Mouse (Mus musculus) right cerebral cortex, adult 18-20 months (tissue): ENCODE data around the gene Shank2.

Source experiments
- DNase-seq: peaks from one replicate; pipeline ENCODE4 v3.0.0; 2022; ENCODE audit warnings: mixed read lengths

Shank2 gene

DNA sequence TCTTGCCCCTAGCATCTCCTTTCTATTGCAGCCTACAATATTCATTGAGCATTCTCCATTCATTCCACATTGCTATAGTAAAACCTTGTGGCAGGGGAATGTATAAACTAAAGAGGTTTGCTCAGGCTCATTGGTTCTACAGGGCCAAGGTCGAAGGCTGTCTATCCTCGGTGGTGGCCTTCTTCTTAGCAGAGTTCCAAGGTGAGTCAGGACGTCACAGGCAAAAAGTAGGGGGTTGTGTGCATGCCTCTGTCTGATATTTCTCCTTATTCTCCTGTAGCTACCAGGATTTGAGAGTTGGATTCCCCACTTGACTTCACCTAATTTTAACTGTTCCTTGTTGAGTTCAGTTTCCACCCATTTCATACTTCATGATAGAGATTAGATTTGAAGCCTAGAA, 29.9 kb downstream of the Shank2 start:
- no peak for DNase-seq

GRCm38 (mm10) chr7:144037541-144037940, 35.8 kb downstream of the Shank2 start:
- no peak for DNase-seq

DNA sequence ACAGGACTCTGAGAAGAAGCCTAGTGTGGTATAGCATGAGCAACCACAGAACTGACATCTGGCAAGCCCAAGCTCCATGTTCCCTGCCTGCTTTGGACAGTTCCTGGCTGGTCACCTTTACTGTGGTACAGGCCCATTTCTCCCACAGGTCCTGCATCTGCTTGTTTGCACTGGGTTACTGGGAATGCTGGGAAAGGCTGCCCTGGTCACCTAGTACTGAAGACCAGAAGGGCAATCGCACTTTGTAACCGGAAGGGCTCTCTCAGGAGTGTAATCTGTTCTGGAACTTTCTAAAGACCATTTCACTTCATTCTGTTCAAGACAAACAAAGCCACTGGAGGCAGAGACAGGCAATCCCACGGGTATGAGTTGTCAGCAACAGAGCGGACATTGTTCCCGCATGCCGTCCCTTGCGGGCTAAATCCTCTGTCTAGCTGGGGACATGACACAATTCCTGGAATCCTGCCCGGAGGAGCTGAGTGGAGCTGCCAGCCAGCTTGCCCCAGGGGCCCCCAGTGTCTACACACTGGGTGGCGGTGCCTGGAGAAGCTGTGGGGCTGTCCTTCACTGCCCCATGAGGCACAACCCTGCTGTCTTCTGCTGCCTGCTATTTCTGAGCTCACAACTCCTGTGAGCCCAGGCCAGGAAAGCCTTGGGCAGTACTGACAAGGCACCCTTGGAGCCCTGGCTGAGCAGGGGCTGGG, 36.4 kb downstream of the Shank2 start:
- peak; percentile 64 for DNase-seq

- DNase-seq = no peak
Observed at GRCm38 (mm10) chr7:144038741-144039140, 37.0 kb downstream of the Shank2 start.

GRCm38 (mm10) chr7:144040328-144040727, 38.6 kb downstream of the Shank2 start:
- no peak for DNase-seq

GRCm38 (mm10) chr7:144052076-144052475, 50.3 kb downstream of the Shank2 start:
- DNase-seq = no peak

- DNase-seq = no peak
Observed at GRCm38 (mm10) chr7:144055188-144055587, 53.5 kb downstream of the Shank2 start.

DNA sequence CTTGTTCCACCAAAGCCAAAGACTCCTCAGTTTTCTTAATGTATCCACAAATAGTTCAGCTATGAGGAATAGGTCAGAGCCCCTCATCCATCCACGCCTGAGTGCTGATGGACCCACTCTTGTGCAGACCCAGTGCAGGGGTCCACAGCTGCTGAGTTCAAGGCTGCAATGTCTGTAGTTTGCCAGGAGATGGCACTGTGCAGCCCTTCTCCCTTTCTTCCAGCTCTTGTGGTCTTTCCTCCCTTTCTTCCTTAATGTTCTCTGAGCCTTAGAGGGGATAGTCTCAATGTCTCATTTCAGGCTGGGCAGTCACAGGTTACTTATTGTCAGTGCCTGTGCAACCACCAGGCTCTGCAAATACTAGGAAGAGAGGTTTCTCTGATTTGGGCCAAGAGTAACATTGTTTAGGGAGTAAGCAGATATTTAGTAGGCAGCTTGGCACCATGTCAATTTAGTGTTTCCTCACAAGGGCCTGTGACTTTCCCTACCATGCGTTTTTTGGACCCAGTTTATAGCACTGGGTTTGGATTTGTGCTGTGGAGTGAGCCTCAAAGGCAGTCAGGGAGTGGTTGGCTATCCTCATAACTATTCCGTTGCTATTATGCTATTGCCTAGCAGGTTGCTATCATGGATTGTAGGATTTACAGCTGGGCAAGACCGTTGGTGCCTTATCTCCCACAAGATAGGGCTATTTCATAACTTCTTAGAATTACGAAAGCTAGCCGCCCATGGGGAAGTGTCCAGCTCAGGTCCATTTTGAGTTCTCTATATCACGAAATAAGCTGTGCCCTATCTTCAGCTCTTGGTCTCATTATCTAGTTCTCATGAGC, 54.2 kb downstream of the Shank2 start:
- no peak for DNase-seq

- no peak for DNase-seq
Observed at GRCm38 (mm10) chr7:144070162-144070949, 68.6 kb downstream of the Shank2 start.

GRCm38 (mm10) chr7:144072219-144072618, 70.5 kb downstream of the Shank2 start:
- peak; percentile 28 for DNase-seq

- no peak for DNase-seq
Observed at GRCm38 (mm10) chr7:144072856-144073255, 71.1 kb downstream of the Shank2 start.

- DNase-seq = peak; percentile 57
Observed at GRCm38 (mm10) chr7:144074718-144075117, 73.0 kb downstream of the Shank2 start.

DNA sequence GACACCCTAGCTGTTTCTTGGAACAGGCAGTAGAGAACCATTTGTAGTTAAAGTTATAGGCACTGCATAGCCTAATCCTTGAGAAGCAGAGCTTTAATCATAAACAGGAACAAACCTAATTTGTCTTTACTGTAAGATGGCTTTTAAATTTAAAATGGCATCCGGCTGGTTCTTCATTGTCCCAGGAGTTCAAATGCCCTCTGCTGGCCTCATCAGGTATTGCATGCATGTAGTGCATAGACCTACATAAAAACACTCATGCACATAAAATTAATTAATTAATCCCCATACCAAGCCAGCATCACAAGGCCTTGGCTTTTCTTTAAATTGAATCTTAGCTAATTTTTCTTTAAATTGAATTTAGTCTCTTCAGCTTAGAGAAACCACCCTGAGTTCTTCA, 76.9 kb downstream of the Shank2 start:
- DNase-seq = no peak

- DNase-seq = no peak
Observed at GRCm38 (mm10) chr7:144079861-144080260, 78.1 kb downstream of the Shank2 start.

DNA sequence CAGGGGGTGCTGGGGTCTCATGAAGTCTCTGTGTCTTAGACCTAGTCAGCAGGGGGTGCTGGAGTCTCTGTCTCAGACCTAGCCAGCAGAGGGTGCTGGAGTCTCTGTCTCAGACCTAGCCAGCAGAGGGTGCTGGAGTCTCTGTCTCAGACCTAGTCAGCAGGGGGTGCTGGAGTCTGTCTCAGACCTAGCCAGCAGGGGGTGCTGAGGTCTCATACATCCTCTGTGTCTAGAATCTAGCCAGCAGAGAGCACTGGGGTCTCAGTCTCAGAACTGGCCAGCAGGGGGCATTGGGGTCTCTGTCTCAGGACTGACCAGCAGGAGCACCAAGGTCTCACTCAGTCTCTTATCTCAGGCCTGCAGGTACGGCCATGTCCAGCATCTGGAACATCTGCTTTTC, 79.7 kb downstream of the Shank2 start:
- peak; percentile 16 for DNase-seq

DNA sequence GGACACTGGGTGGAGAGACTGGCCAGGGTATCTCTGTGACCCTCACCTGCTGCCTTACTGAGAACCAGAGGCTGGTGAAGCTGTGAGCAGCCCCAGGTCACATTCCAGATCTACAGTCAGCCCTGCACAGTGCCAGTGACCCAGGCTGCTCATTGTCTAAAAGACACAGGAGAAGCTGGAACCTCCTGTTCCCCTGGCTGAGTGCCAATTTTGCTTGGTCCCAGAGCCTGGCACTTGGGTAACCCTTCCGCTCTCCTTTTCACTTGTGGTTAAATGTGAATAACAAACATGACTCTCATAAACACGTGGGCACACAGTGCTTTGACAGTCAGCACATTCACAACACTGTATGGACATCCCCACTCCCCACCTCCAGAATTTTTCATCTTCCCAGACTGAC, 80.2 kb downstream of the Shank2 start:
- DNase-seq = no peak

DNA sequence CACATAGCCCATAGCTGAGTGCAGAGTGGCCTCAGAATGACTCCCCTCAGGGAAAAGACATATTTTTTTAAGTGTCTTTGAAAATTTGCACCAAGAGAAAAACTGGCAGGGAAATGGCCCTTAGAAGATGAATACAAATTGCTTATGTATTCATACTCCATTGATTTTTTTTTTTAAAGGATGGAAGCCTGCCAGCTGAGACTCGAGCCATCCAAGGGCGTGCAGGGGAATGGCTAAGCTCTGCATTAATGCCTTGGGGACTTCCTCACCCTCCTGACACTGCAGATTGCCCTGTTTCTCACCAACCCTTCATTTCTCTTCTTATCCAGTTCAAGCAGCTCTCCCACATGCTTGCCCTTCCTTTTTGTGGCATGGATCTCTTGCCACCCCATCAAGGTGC, 85.5 kb downstream of the Shank2 start:
- no peak for DNase-seq

DNA sequence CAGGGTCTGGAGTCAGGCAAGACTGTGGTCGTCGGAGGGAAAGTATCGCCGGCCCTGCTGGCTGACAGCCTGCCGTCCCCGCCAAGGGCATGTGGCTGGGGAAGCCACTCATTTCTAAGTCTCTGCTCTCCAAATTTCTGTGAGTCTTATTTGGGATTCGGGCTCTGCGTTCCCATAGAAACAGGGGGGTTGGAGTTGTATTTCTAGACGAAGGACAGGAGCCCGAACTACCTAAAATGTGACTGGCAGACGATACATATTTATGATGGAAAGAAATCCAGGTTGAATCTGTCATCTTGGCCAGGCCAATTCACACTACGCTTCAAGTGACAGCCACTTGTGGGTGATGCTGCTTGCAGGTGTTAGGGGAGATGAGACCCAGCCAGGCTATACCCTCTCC, 92.4 kb downstream of the Shank2 start:
- no peak for DNase-seq

DNA sequence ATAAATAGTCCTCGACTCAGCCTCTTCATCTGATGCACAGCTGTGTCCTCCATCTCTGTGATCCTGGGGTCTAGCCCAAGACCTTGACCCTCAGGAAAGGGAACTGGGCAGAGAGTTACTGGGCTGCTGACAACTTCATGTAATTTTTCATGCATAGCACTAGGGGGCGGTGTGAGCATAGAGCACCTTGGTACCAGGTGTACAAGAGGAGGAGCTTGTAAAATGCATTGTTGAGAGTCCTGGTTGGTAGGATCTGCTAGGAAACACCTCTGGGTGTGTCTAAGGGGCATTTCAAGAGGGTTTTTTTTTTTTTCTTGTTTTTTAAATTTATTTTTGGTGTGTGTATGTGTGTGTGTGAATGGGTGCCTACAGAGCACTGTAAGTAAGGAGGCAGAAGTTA, 95.6 kb downstream of the Shank2 start:
- DNase-seq = peak; percentile 39

- DNase-seq = peak; percentile 42
Observed at GRCm38 (mm10) chr7:144102222-144102980, 100.7 kb downstream of the Shank2 start.

DNA sequence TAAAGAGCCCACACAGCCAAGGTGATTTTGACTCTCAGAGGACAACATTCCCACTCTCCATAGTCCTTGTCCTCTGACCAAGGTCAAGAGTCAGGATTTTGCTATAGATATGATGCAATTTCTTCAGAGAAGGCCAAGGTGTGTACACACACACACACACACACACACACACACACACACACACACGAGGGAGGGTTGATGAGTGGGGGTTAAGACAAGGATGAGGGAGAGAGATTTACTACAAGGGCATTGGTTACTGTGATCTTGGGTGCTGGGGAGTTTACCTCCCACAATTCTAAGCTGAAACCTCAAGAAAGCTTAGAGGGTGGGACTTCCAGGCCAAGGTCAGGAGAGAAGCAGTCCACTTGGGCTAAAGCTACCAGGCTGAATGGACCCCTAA, 104.2 kb downstream of the Shank2 start:
- no peak for DNase-seq

GRCm38 (mm10) chr7:144106352-144107011, 104.8 kb downstream of the Shank2 start:
- DNase-seq = no peak
